Comparison of ENCODE assay signal across 7 mouse cellular contexts in the genomic region with DNA sequence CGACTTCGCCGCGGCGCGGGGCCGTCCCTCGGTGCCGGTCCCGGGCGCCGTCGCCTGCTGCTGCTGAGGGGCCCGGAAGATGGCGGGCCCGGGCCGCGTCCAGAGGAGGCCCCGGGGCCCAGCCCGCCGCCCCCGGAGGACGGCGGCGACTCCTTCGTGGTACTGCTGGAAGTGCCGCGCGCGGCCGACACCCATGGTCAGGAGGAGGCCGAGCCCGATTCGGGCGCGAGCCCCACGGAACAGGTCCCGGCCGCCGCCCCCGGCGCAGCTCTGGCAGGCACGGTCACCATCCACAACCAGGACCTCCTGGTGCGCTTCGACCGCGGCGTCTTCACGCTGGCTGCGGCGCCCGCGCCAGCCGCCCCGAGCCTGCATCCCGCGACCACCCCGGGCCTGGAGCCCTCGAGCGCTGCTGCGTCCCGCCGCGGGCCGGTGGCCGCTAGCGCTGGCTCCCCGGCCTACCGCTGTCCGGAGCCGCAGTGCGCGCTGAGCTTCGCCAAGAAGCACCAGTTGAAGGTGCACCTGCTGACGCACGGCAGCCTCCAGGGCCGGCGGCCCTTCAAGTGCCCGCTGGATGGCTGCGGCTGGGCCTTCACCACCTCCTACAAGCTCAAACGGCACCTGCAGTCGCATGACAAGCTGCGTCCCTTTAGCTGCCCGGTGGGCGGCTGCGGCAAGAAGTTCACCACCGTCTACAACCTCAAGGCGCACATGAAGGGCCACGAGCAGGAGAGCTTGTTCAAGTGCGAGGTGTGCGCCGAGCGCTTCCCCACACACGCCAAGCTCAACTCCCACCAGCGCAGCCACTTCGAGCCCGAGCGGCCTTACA. TPM values are rescaled to one million over a fixed set of nuclear protein-coding genes. Genes with fewer than 3 reads are reported as not detected.
DNase-seq lines count a peak whose midpoint lies in the region; ATAC-seq lines count a peak whose summit lies in the region.

No protein-coding gene starts in this region.

- peak overlapping the region; percentile 96 for H3K4me2 ChIP-seq in hindbrain, embryonic 15.5 days

- DNase-seq in ES-CJ7 (ENCODE audit: low read depth, low spot score), result peak; percentile 58
- peak; percentile 35 for DNase-seq in adrenal gland, postnatal 25 days
- DNase-seq in forebrain, embryonic 10.5 days (ENCODE audit: extremely low spot score, low spot score), result peak; percentile 53
- DNase-seq in left cerebral cortex, postnatal 14 days (ENCODE audit: low spot score in 2 of 2), result peak; percentile 35 to 36
- peak; percentile 30 for DNase-seq in skeletal muscle tissue, adult 2 months (ENCODE audit: low read depth, low spot score)

- H3K4me3 ChIP-seq in forebrain, embryonic 10.5 days, result peak overlapping the region; percentile 95
- peak overlapping the region; percentile 83 for H3K4me3 ChIP-seq in hindbrain, embryonic 15.5 days
- peak overlapping the region; percentile 96 for H3K4me3 ChIP-seq in megakaryocyte, embryonic 14.5 days (replicated peaks)

- no peaks in the 10 kb centered on the region for H3K9me3 ChIP-seq in forebrain, embryonic 10.5 days
- no peaks in the 10 kb centered on the region for H3K9me3 ChIP-seq in hindbrain, embryonic 15.5 days
- H3K9me3 ChIP-seq in megakaryocyte, embryonic 14.5 days, result no peaks in the 10 kb centered on the region

- peaks cover 32% of the 10 kb centered on the region for H3K4me1 ChIP-seq in forebrain, embryonic 10.5 days
- peaks cover 25% of the 10 kb centered on the region for H3K4me1 ChIP-seq in hindbrain, embryonic 15.5 days (replicated peaks)
- H3K4me1 ChIP-seq in megakaryocyte, embryonic 14.5 days, result peaks cover 38% of the 10 kb centered on the region

- intact Hi-C loops in left cerebral cortex, postnatal 14 days (cut with DNase I), result no loop called here

- peak overlapping the region; percentile 90 for H3K27ac ChIP-seq in forebrain, embryonic 10.5 days
- peak overlapping the region; percentile 87 for H3K27ac ChIP-seq in hindbrain, embryonic 15.5 days (replicated peaks)

- WGBS in forebrain, embryonic 10.5 days, result under 1% methylated on average over 98 of the region's 98 CpGs
- WGBS in hindbrain, embryonic 15.5 days, result under 1% methylated on average over 98 of the region's 98 CpGs

- H3K27me3 ChIP-seq in forebrain, embryonic 10.5 days (ENCODE audit: poor library complexity, severe bottlenecking), result no peaks in the 10 kb centered on the region
- H3K27me3 ChIP-seq in hindbrain, embryonic 15.5 days, result no peaks in the 10 kb centered on the region
- peaks cover 9% of the 10 kb centered on the region for H3K27me3 ChIP-seq in megakaryocyte, embryonic 14.5 days (replicated peaks)

- peak; percentile 84 for ATAC-seq in hindbrain, embryonic 15.5 days (ENCODE audit: low FRiP score, low read depth)

- peak overlapping the region; percentile 87 for H3K9ac ChIP-seq in hindbrain, embryonic 15.5 days

- peaks cover 30% of the 10 kb centered on the region for H3K36me3 ChIP-seq in forebrain, embryonic 10.5 days (replicated peaks)
- H3K36me3 ChIP-seq in hindbrain, embryonic 15.5 days, result peaks cover 14% of the 10 kb centered on the region
- peaks cover 34% of the 10 kb centered on the region for H3K36me3 ChIP-seq in megakaryocyte, embryonic 14.5 days (replicated peaks; ENCODE audit: low read length)

RNA-seq across cellular contexts. Expression of a gene that starts 0.6 kb away (rescaled TPM):
- total RNA-seq in adrenal gland, postnatal 25 days (2021), result 23.0 and 24.6 TPM in 2 replicates
- 5.5 and 6.3 TPM in 2 replicates for polyA plus RNA-seq in forebrain, embryonic 10.5 days (2016; fragmentation: Nextera tagmentation; extraction: Ambion mirVana)
- polyA plus RNA-seq in hindbrain, embryonic 15.5 days (2015; fragmentation: Nextera tagmentation; extraction: Ambion mirVana), result 9.8 and 11.2 TPM in 2 replicates
- 10 to 100 TPM; 23.3 to 24.1 TPM for total RNA-seq in left cerebral cortex, postnatal 14 days (2021)
- polyA plus RNA-seq in megakaryocyte, embryonic 14.5 days (2012; ENCODE audit: insufficient read depth, low replicate concordance), result 7.1 and 22.5 TPM in 2 replicates

RNA-seq across cellular contexts. Expression of a gene that starts 36.9 kb away (rescaled TPM):
- total RNA-seq in adrenal gland, postnatal 25 days (2021), result 0.09 and 3.0 TPM in 2 replicates
- not detected in 2 replicates for polyA plus RNA-seq in forebrain, embryonic 10.5 days (2016; fragmentation: Nextera tagmentation; extraction: Ambion mirVana)
- not detected in 2 replicates for polyA plus RNA-seq in hindbrain, embryonic 15.5 days (2015; fragmentation: Nextera tagmentation; extraction: Ambion mirVana)
- total RNA-seq in left cerebral cortex, postnatal 14 days (2021), result not detected
- not detected in 2 replicates for polyA plus RNA-seq in megakaryocyte, embryonic 14.5 days (2012; ENCODE audit: insufficient read depth, low replicate concordance)

RNA-seq across cellular contexts. Expression of a gene that starts 45.0 kb away (rescaled TPM):
- not detected in 2 replicates for total RNA-seq in adrenal gland, postnatal 25 days (2021)
- not detected in 2 replicates for polyA plus RNA-seq in forebrain, embryonic 10.5 days (2016; fragmentation: Nextera tagmentation; extraction: Ambion mirVana)
- polyA plus RNA-seq in hindbrain, embryonic 15.5 days (2015; fragmentation: Nextera tagmentation; extraction: Ambion mirVana), result 0.12 TPM in 1 of 2 replicates, not detected in the other
- total RNA-seq in left cerebral cortex, postnatal 14 days (2021), result not detected
- 0.13 TPM in 1 of 2 replicates, not detected in the other for polyA plus RNA-seq in megakaryocyte, embryonic 14.5 days (2012; ENCODE audit: insufficient read depth, low replicate concordance)

RNA-seq across cellular contexts. Expression of a gene that starts 58.7 kb away (rescaled TPM):
- 1.1 TPM in 1 of 2 replicates, not detected in the other for total RNA-seq in adrenal gland, postnatal 25 days (2021)
- 0.98 and 1.2 TPM in 2 replicates for polyA plus RNA-seq in forebrain, embryonic 10.5 days (2016; fragmentation: Nextera tagmentation; extraction: Ambion mirVana)
- 6.7 and 7.2 TPM in 2 replicates for polyA plus RNA-seq in hindbrain, embryonic 15.5 days (2015; fragmentation: Nextera tagmentation; extraction: Ambion mirVana)
- 1 to 10 TPM; 3.2 to 4.0 TPM for total RNA-seq in left cerebral cortex, postnatal 14 days (2021)
- 0.20 TPM in 1 of 2 replicates, not detected in the other for polyA plus RNA-seq in megakaryocyte, embryonic 14.5 days (2012; ENCODE audit: insufficient read depth, low replicate concordance)

Comparison
In these comparisons a context has a peak if more than half of its experiments do, and no peak if none do; other contexts are left out.
1. Peak in every context shown above with its lines: DNase-seq, ATAC-seq, H3K4me3 ChIP-seq and H3K27ac ChIP-seq.